Mouse (Mus musculus): ENCODE measurements around the gene Myo10. TPM values are rescaled to one million over a fixed set of nuclear protein-coding genes. Genes with fewer than 3 reads are reported as not detected.

Myo10 gene
- total RNA-seq, 4 experiments from 2014 or later = 42.6 to 54.2 (median 45.3) TPM

DNA sequence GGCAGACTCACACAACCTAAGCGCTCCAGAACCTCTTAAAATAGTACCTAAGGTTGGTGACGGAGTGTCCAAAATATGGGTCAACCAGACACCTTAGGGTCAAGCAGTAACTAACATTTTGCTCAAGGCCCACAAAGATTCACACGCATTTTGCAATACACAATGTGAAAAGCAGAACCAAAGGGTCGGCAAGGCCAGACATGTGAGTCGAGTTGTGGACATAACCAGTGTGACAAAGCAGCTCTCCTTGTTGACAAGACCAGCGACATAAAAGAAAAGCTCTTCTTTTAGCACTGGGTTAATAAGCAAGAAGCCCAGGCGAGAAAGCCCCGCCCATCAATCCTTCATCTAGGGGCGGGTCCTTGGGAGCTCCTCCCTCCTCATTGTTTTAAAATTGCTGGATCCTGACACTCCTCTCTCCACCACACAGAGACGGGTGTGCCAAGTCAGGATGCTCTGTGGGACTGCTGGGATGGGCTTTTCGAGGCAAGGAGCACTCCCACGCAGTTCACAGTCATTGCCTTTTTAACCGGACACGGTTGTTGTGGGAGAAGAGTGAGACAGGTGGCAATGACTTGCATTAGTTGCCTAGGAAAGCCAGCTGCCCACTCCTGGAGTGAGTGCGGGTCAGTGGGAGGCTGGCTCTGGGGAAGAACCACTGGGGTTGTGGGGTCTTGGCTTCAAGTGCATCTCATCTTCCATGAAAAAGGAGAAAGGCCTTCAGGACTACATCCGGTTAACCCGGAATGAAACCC is 212.8 kb downstream of the Myo10 start:
- DNase-seq (ENCODE audit: low spot score in 2 of 2) = no peak

DNA sequence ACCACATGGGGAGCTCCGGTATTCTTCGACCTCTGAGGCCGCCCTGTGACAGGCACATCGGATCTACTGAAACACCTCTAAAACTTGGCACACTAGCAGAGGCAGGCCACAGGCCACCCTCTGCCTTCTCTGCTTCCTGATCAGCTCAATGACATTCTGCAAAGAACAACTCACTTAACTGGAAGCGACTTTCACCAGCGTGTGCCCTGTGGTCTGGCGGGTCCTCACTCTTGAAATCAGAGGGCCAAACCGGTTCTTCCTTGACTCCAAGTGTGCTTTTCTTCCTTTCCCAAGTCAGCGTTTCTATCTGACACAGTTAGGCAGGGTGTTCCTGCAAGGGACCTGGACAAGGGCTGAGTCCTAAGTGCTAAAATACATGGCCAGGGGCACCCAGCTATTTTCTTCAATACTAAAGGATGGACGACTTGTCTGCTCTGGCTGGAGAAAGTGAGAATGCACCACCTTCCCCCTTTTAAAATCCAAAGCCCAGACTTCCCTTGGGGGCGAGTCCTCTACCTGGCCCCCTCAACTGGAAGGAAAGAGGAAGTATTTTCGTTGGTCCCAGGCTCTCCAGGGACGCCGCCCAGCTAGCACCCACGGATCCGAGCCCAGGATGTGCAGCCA is 220.2 kb downstream of the Myo10 start:
- DNase-seq (ENCODE audit: low spot score in 2 of 2) = no peak

DNA sequence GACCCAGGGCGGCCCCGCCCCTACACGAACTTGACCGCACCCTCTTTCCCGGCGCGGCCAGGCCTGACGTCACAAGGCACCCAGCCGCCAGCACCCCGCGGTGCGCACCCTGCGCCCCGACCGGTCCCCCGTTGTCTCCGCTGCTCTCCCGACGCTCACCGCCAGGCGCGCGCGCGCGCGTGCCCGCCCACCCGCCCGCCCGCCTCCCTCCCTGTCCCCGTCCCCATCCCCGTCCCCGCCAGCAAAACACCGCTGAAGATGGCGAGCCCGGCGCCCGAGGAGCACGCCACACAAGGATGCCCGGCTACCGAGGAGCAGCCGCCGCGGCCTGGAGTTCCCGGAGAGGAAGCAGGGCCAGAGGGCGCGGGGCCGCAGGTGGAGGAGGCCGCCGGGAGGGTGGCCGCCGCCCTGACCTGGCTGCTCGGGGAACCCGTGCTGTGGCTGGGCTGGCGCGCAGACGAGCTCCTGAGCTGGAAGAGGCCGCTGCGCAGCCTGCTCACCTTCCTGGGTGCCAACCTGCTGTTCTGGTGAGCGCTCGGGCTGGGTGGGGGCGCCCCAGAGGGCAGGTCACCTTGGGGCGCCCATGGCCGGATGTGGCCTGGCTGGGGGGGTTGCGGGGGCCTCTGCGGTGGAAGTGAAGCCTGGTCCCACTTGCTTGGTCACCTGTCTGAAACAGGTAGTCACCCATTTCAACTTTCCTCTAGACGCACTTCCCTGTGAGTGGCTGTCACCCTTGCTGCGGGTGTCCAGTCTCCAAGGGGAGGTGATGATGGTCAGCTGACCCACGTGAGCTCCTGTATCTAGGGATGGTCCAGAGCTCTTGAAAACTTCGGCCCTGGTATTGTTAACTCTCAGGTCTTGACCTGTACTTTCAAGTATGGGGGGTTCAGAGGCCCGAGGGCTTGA is 221.0 kb downstream of the Myo10 start, which contains the start of gene Retreg1:
Gene Retreg1, plus strand, starts transcription at position 95 of the 906 bp plus-strand sequence.
- peak; percentile 61 to 72 for DNase-seq (ENCODE audit: low spot score in 2 of 2)

DNA sequence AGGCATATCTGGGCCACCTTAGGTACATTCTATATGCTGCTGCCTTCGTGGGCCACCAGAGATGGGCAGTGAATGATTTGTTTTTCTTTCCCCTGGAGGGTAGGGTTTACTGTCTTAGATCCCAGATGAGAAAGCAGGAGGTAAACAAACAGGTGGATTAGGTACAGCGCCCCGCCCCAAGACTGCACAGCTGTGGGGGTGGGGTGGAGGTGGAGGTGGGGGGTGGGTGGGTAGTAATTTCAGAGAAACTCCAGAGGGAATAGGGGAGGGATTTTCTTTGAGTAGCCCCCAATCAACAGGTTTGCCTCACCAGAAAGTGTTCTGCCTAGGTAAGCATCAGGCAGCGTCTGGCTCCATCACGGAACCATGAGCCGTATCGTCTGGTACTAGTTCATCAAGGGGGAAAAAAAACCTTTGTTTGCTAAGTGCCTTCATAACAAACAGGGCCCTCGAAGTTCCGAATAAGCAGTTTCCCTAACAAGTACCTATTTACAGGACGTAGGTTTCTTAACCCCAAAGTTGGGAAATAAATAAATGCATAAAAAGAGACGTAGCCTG is 221.8 kb downstream of the Myo10 start:
- no peak for DNase-seq (ENCODE audit: low spot score in 2 of 2)

DNA sequence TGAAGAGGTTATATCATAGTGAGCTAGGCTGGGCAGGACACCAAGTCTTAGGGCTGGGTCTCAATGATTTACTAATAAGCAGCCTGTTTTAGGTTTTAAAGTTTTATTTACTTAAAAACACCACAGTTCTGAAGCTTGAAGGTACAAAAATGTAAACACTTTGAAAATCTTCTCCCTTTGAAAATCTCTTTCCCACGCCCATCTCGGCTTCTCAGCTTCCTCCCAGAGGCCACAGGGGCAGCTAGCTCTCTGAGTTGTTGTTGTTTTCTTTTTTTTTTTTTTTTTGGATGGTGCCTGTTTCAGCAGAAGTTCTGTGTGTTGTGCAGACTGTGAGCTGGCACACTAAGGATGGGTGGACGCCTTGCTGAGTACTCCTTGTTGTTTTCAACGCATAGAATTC is 222.4 kb downstream of the Myo10 start:
- DNase-seq (ENCODE audit: low spot score in 2 of 2) = no peak

DNA sequence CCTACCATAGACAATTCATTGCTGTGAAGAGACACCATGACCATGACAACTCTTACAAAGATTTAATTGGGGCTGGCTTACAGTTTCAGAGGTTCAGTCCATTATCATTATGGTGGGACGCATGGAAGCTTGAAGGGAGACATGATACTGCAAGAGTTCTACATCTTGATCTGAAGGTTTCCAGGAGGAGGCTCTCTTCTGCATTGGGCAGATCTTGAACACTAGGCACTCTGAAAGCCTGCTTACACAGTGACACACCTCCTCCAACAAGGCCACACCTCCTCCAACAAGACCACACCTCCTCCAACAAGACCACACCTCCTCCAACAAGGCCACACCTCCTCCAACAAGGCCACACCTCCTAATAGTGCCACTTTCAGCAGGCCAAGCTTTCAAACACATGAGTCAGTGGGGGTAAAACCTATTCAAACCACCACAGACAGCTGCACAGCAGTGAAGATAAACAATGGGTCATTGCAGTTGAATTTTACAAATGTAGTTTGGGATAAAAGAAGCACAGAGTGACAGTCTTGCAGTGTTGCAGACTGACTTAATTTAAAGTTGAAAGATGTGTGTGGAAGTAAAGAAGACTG is 225.3 kb downstream of the Myo10 start:
- no peak for DNase-seq (ENCODE audit: low spot score in 2 of 2)

DNA sequence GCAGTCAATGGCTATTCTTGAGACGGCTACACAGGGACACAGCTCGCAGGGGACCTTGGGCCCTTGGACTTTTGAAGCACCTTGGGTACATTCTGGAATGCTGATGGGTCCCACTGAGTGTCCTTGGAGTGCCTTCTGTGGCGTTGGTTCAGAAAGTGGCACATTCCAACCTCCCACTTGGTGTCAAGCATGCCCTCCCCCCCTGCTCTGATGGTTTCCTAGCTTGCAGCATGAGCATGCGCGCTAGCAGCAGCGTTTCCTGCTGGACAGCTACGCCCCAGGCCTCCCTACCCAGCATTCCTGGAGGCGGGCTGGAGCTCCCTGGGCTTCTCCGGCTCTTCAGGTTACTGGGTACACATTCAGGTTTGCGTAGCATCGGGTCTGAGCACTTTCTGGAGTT is 228.2 kb downstream of the Myo10 start:
- DNase-seq (ENCODE audit: low spot score in 2 of 2) = no peak

DNA sequence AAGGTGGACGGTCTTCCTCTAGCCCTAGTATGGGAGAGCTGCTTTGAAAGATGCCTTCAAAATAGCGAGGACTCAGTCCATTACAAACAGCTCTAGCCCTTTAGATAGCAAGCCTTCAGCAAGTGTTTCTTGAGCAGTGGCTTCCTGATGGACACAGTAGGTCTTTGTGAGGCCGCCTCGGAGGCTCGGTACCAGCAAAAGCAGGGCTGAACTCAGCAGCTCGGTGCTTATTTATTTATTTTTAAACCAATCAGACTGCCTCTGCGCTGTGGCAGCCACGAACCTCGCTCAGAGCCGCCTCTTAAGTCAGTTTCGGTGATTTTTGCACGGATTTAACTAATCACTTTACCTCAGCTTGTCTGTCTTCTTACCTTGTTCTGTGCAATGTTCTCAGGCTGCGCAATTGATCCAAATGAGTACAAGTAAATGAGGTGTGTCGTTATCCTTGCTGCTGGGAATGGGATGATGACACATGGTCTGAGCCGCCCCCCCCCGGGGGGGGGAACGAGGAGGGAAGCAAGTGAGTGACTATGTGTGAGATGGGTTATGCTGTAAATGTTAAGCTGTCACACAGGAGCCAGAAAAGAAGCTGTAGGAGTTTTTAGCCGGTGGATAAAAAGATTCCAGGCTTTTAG is 232.1 kb downstream of the Myo10 start:
- DNase-seq (ENCODE audit: low spot score in 2 of 2) = no peak

DNA sequence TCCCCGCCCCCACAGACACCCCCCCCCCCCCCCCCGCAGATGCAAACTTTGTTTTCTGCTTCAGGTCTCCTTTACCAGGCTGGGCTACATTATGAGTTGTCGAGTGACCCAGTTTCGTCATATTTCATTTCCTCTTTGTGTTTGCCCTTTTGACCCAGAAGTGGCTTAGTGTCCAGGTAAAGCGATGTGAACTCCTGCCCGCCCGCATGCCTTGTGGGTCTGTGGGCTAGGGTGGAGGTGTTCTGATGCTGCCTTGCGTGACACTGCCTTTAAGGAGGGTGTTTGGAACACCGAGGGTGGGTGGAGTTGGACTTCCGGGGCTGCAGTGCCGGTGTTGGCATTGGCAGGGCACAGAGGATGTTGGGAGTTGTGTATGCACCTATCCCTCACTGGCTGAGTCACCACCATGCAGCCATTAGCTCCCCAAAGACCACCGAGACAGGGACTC is 236.3 kb downstream of the Myo10 start:
- DNase-seq (ENCODE audit: low spot score in 2 of 2) = no peak

DNA sequence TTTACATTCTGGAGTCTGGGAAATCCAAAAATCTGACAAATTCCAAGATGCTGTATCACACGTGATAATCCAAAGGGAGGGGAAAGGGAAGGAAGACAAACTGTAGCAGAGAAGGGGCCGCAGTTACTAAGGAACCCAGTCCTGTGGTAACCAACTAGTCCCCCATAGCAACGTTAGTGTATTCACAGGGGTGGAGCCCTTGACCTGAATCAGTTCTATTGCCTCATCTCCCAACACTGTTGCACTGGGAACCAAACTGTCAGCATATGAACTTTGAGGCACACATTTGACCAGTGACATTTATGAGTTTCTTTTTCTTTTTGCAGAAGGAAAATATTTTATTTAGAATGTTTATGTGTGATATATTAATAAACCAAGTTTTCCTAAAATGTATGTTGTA is 237.1 kb downstream of the Myo10 start:
- no peak for DNase-seq (ENCODE audit: low spot score in 2 of 2)

DNA sequence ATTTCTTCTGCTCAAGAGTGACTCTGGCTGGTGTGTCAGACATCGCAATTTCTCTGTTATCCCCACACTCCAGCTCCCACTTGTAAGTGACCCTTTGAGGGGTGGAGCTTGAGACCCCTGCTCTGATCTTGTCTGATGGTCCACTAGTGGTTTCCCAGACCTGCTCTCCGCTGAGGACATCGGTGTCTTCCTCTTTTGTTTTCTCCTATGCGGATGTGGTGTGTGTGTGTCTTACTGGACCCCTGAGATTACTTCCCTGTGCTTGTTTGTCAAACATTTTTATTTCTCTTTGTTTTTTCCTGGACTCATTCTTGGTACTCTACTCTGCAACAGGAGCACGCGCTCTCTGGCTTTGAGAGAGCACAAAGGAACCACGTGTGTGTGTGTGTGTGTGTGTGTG is 239.6 kb downstream of the Myo10 start:
- no peak for DNase-seq (ENCODE audit: low spot score in 2 of 2)

Other genes starting within 250 kb of the Myo10 start
- 100 to 1,000 TPM; 508 to 561 (median 536) TPM for gene Basp1, start 208.8 kb upstream of the Myo10 start, total RNA-seq (2022)
- 10 to 100 TPM; 37.9 to 40.2 (median 39.0) TPM for gene Retreg1, start 220.7 kb downstream of the Myo10 start, total RNA-seq (2022)